Mouse (Mus musculus): ENCODE results near the gene Otulin. TPM values are rescaled to one million over a fixed set of nuclear protein-coding genes. Genes with fewer than 3 reads are reported as not detected.

Gene Otulin
- polyA plus RNA-seq, 1 experiment: 25.4 TPM

DNA sequence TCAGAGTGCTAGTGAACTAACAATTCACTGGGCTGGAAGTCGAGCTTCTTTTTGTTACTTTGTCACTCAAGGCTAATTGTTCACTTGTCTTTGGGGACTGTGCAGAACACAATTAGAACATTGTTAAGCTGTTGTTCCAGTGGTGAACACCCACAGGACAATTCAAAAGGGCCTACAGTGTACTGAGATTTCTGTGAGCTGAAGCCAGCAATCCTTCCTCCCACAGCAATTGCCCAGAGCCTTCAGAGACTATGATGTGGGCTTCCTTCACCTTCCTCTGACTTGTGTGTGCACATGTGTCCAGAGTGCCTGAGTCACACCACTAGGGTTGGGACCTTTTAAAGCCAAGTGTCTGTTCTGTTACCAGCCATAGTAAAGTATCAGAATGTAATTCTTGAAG, 113.6 kb downstream of the Otulin start:
- no peak for DNase-seq (ENCODE audit: extremely low spot score in 1 of 2, low spot score in 1 of 2)

DNA sequence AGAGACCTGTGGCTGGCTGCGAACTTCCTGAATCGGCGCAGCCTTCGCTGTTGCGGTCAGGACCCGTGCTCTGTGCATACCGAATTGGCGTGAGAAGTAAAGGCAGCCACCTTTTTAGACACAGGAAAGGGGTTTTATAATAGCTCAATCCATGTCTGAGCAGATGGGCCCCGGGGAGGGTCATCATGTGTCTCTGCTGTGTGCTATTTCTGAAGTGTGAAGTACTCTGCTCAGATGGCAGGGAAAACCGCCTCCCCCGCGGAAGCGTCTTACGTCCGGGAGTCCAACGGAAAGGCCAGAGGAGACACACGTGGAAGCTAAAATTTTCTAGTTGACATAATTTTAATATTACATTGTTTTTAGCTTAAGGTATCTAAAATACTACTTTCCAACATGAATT, 121.5 kb downstream of the Otulin start:
- peak; percentile 52 to 77 for DNase-seq (ENCODE audit: extremely low spot score in 1 of 2, low spot score in 1 of 2)

DNA sequence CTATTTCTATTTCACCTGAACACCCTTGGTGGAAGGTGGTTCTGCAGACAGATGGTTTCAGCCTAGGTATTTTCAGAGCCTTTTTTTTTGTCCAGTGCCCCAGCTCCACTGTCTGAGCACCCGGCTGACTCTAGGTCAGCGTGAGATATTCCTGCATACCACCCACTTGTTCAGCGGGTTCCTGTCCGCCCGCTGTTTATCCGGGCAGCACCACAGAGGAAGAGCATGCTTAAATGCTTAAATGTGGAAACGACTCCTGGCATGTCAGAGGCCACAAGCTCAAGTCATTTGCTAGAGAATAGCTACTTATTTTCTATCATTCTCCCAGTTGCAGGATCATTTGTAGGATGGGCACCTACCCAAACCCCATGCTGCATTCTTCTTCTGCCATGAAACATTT, 122.3 kb downstream of the Otulin start:
- no peak for DNase-seq (ENCODE audit: extremely low spot score in 1 of 2, low spot score in 1 of 2)

DNA sequence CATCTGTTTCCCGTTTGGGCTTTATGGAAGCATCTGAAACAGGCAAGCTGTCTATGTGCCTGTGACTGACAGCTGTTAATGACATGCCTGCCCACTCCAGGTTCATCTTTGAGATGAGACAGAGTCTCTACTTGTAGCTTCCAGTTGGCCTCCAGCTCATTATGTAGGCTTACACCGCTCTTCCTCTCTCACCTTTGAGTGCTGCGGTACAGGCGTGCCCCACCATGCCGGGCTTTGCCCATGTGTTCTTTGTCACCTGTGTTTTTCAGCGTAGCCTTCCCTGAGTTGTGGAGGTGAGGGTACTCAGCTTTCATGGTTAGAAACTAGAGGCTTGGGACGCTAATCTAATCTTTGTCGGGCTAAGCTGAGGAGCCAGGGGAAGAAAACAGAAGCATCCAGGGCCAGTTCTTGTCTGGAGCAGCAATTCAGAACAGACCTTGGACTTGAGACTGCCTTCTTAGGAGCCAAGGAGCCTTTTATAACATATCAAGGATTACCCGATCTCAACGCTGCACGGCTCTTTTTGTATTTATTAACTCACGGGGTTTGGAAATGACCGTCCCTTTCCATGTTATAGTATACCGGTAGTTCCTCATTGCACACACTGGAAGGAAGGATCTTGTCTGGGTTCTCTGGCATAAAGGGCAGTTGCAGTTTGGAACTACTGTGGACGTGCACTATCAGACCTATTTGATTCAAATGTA, 123.4 kb downstream of the Otulin start:
- no peak for DNase-seq (ENCODE audit: extremely low spot score in 1 of 2, low spot score in 1 of 2)

DNA sequence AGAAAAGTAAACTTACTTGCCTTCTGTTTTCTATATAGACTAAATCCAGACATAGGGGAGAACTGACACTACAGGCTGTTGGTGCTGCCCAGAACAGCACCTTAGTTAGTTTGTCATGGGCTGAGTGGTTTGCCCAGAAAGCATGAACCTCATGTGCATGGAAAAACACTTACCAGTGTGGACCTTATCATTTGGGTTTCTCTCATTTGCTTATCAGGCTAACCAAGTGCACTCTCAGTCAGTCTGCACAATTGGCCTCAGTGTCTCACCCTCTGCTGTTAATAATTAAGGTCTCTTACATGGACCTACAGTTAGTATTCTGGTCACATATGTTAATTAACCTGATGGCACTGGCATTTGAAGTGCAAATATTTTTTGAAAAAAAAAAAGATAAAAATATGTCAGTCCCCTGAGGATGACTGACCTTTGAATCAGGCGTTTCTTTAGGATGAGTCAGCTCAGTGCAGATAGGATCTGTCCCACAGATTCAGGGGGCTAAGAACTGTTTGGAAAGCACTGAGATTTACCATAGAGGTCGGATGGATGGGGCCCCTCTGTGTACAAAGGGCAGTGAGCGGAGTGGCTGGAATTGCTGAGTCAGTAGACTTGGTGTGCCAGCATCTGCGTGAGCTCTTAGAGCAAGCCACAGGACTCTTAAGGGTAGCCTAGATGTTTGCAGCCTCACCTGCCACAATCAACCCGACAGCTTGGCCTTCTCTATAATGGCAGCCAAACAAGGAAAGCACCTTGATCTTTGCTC, 124.2 kb downstream of the Otulin start:
- DNase-seq (ENCODE audit: extremely low spot score in 1 of 2, low spot score in 1 of 2): no peak

DNA sequence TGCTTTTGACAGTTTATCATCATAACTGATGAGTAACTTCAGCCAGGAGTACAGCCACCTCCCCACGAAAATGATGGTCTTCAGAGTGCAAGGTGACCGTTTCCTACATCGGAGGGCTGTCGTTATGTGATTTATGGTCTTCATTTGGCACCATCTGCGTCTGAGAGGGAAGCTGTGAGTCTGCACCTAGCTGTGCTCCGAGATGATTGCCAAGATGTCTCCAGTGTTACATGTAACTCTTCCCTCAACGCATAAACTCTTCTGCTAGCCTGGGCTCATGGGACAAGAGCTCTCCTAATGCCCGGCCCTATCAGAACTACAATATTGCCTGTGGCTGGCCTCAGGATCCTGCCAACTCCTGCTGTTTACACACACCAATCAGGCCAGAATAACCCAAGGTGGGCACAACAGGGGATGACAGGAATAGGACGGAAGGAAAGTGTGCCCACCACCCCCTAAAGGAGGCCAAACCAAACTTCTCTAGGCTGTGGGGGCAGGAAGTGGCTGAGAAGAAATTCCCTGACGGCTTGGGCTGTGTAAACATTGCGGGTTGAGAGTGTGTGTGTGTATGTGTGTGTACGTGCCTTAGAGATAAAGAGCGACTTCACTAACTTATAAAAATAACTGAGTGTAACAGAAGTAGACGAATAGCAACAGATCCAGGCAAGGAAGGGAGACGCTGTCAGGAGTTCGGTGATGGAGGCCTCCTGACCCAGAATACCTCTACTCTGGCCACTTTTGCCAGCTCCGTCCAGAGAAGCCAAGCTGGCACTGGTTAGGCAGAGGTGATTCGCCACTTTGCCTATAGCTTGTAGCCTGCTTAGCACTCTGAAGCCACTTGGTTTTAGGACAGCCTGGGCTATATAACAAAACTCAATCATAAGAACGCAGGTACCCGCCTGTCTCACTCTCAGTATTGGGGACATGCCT, 126.4 kb downstream of the Otulin start:
- DNase-seq (ENCODE audit: extremely low spot score in 1 of 2, low spot score in 1 of 2): no peak

DNA sequence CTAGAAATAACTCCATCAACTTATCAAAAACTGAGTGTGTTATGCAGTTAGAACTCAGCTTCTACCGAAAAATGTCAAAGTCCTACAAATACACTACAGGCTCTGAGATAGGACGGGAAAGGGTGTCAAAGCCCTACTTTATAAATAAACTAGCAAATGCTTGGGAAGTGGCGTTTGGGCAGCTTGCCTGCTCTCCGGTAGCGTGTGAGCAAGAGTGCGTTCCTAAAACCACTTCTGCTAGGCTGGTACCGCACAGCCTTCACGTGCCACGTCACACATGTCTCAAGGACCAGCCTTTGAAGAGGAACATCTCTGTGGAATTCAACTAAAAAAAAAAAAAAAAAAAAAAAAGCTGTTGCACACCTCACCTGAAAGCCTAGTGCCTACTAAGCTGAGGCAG, 127.3 kb downstream of the Otulin start:
- peak; percentile 66 to 68 for DNase-seq (ENCODE audit: extremely low spot score in 1 of 2, low spot score in 1 of 2)

DNA sequence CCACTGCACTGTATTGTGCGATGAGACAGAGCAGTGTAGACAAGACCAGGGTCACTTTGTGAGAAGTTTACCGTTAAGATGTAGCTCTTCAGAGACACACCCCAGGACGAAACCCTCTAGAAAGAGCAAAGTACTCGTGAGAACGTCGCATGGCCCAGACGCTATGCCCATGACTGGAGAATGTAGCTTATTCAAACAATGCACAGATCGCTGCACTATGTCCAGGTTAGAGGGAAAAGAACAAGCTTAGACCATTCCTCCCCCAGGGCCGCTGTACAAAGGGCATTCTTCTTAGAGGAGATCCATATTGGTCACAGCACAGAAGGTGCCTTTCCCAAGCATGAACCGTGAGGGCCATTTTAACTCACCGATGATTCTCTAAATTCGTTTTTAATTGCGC, 128.2 kb downstream of the Otulin start:
- DNase-seq (ENCODE audit: extremely low spot score in 1 of 2, low spot score in 1 of 2): no peak

DNA sequence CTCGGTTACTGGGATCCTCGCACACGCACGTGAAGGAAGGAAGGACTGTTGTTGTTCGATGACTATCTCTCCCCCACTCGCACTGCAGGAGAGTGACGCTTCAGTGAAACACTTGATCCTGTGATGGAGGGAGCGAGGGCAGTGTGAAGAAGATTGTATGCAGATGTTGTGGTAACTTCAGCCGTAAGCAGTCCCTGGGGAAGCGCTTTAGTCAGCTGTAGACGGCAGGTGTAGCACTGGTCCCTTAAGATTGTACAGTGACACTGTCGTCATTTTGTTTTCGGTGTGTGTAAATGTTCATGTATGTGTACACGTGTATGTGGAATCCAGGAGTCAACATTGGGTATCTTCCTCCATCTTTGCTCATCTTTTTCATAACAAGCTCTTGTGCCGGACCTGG, 130.1 kb downstream of the Otulin start:
- no peak for DNase-seq (ENCODE audit: extremely low spot score in 1 of 2, low spot score in 1 of 2)

DNA sequence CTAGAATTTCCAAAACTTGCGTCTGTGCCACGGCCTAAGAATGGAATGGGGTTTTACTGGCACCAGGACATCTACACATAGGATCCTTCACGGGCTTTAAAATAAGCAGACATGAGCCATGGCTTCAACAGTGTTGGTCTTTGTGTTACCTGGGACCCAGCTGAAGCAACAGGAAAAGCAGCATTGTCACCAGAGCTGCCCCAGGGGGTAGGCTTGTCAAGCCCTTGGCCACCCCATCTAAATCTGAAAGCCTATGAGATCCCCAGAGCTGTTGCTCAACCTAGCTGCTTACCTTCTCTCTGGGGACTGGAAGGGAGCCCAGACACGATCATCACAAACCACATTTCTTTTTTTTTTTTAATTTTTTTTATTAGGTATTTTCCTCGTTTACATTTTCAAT, 132.4 kb downstream of the Otulin start:
- DNase-seq (ENCODE audit: extremely low spot score in 1 of 2, low spot score in 1 of 2): no peak

DNA sequence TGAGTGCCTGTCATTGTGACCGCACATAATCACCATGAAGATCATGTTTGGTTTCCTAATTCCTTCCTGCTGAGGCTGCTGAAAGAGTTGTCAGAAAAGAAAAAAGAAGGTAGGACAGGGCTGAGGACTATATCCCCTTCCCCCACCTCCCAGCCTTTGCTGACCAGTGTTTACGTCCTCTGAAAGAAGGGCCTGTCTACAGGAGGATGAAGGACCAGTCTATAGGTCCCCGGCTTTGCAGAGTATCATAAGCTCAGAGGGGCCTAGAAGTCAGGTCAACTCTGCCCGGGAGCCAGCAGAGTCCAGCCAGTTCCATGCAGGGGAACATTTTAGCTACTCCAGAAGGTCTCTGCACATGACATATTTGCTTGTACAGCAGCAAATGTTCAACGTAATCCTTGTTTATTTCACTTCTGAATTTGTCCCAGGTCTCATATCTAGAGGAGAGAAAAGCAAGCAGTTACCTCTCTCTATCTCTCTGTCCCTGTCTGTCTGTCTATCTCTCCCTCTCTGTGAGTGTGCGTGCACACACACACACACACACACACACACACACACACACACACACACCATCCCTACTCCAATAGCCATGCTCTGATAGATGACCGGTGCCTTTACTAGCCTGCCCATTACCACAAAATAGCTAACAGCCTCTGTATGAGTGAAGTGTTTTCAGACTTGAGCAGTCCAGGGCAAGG, 133.0 kb downstream of the Otulin start:
- no peak for DNase-seq (ENCODE audit: extremely low spot score in 1 of 2, low spot score in 1 of 2)

DNA sequence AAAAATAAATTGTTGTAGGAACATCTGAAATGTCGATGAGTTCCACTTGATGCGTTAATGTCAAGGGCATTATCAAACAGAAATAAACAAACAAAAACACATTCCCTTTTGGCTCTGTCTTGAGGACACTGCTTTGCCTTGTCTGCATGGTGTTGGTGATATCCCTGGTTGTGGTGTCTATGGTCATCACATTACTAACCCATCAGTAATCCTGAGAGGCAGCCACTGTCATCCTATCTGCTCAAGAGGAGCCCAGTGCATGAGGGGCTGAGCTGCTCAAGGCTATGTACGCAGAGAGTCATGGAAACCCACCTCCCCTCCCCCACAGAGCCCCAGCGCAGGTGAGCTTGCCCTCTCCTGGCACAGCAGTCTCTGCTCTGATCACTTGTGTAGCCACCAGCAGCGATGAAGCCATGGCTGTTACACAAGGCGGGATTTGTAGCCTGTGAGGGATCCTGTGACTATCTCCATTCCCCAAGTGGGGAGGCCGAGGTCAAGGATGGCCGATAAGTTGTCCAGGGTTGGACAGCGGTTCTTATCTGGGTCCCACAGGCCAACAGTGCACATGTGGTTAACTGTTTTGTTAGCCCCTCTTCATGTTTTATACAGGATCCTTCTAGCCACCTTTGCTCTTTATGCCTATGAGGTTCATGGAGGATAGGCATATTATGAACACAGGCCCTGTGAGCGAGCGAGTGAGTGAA, 133.7 kb downstream of the Otulin start:
- DNase-seq (ENCODE audit: extremely low spot score in 1 of 2, low spot score in 1 of 2): no peak

DNA sequence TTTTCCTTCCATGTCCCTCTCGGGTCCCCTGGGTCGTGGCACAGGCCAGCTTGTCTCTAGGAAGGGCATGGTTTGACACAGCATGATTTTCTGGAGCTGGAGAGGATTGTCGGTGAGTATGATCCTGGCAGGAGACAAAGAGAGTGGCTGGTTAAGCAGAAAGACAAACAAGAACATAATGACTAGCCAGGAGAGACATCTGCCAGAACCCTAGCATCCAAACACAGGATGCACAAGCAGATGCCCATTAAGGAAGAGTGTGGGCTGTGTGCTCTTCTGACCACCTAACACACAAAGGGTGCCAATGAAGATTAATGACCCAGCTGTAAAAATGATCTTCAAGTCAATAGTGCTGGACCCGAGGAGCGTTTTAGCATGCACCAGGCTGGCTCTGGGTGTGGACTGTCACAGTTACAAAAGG, 134.5 kb downstream of the Otulin start:
- no peak for DNase-seq (ENCODE audit: extremely low spot score in 1 of 2, low spot score in 1 of 2)

DNA sequence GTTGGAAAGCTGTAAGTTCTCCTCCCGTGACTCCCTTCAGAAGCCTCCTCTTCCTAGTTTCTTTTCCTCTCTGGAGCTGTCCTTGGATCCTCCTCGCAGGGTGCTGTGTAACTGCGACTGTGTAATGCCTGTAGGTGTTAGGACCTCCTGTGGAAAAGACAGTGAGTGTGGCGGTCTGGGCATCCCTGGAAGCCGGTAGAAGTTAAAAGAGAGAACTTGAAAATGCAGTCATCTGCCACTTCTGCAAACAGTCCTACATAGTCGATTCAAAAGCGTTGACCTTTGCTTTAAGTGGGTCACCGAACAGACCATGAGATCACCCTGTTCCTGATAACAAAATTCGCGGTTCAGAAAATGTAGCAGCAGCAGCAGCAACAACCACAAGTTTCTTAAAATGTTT, 137.0 kb downstream of the Otulin start:
- no peak for DNase-seq (ENCODE audit: extremely low spot score in 1 of 2, low spot score in 1 of 2)

DNA sequence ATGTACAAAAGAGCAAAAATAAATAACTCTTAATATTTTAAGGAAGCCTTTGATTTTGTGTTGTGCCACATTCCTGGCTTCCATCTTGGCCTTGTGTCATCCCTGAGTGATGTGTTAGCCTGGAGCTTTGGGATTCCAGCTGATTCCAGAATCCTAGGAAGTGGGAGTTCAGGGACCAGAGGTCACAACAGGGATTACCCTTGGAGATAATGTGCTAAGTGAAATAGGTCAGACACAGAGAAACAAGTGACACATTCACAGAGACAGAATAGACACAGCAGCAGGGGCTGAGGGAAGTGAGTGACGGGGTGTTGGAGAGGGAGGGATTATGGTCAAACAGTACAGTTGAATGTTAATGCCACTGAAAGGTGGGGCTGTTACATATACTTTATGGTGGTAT, 137.8 kb downstream of the Otulin start:
- DNase-seq (ENCODE audit: extremely low spot score in 1 of 2, low spot score in 1 of 2): no peak

Other genes starting within 250 kb of the Otulin start
- gene Ank, start 164.0 kb downstream of the Otulin start, polyA plus RNA-seq (2012; rRNA removed): 176 and 187 TPM in 2 replicates
- gene Otulinl, start 50.9 kb upstream of the Otulin start, polyA plus RNA-seq (2012; rRNA removed): 18.3 and 21.0 TPM in 2 replicates

Measured in frontal cortex, adult 2 months (tissue).